23 mouse cellular contexts compared by ENCODE assay signal in genomic region chrX:8002971-8003370, GRCm38 (mm10). TPM values are rescaled to one million over a fixed set of nuclear protein-coding genes. Genes with fewer than 3 reads are reported as not detected.
"Had no signal": no experiment of that assay in that cellular context is flagged by ENCODE, and none has a peak within 500 bp of the region (broad histone marks: within the 10 kb centered on the region; RNA-seq: fewer than 3 reads in every experiment).

No protein-coding gene starts in this region.

- H3K9ac ChIP-seq: limb, embryonic 13.5 days; liver, embryonic 15.5 days; lung, embryonic 14.5 days; midbrain, embryonic 15.5 days; neural tube, embryonic 13.5 days; stomach, embryonic 15.5 days had no signal

- H3K4me3 ChIP-seq: limb, embryonic 13.5 days; liver, embryonic 15.5 days; midbrain, embryonic 15.5 days; neural tube, embryonic 13.5 days; stomach, embryonic 15.5 days had no signal

- H3K36me3 ChIP-seq: limb, embryonic 13.5 days; liver, embryonic 15.5 days; midbrain, embryonic 15.5 days; neural tube, embryonic 13.5 days; stomach, embryonic 15.5 days had no signal

- H3K27me3 ChIP-seq: limb, embryonic 13.5 days; liver, embryonic 15.5 days; midbrain, embryonic 15.5 days; neural tube, embryonic 13.5 days; stomach, embryonic 15.5 days had no signal

- H3K27ac ChIP-seq: limb, embryonic 13.5 days; liver, embryonic 15.5 days; midbrain, embryonic 15.5 days; neural tube, embryonic 13.5 days; stomach, embryonic 15.5 days had no signal

- H3K4me1 ChIP-seq: limb, embryonic 13.5 days; midbrain, embryonic 15.5 days; neural tube, embryonic 13.5 days; stomach, embryonic 15.5 days had no signal

- H3K9me3 ChIP-seq: limb, embryonic 13.5 days; liver, embryonic 15.5 days; midbrain, embryonic 15.5 days; neural tube, embryonic 13.5 days; stomach, embryonic 15.5 days had no signal

- DNase-seq: kidney, adult 8-10 months; kidney, postnatal 25 days; left cerebral cortex, postnatal 4 days; lung, embryonic 14.5 days; lung, postnatal 10 days; lung, postnatal 4 days; retina, postnatal 1 day; thymus, adult 2 months; thymus, postnatal 36 days had no signal

RNA-seq across cellular contexts. Expression of gene Glod5, which starts 15.3 kb away (rescaled TPM):
- total RNA-seq: left cerebral cortex, postnatal 4 days; megakaryocyte, adult 5-6 weeks; monocyte, adult 5-6 weeks had no signal
- polyA plus RNA-seq: limb, embryonic 13.5 days; lung, embryonic 14.5 days; midbrain, embryonic 11.5 days; neural tube, embryonic 13.5 days; spleen, adult 2 months; testis, adult 2 months; thymus, adult 2 months had no signal

RNA-seq across cellular contexts. Expression of gene Gata1, which starts 25.1 kb away (rescaled TPM):
- total RNA-seq: layer of hippocampus, adult 18-20 months; layer of hippocampus, postnatal 10 days; left cerebral cortex, adult 18-20 months; left cerebral cortex, postnatal 10 days; left cerebral cortex, postnatal 4 days had no signal
